Mouse (Mus musculus): Measurements from ENCODE around the gene Gpc3.

- no peak for TF ChIP-seq CTCF (IDR thresholded peaks at IDR 0.05; ENCODE audit: borderline replicate concordance, control insufficient read depth, extremely low read depth, insufficient read depth, low read length, poor library complexity)
- TF ChIP-seq POLR2A (IDR thresholded peaks at IDR 0.05; ENCODE audit: control insufficient read depth, extremely low read depth, insufficient read depth, low read length, poor library complexity): no peak
Observed at GRCm38 (mm10) chrX:52273016-52273415, 340.7 kb downstream of the Gpc3 start.
